Mouse (Mus musculus) heart, postnatal 0 days (tissue): ENCODE data around the gene Dcbld1.

Source experiments
- CTCF ChIP-seq: IDR thresholded peaks from 2 replicates; pipeline ENCODE4 v1.5.1; 2016; ENCODE audit warnings: antibody characterized with exemption, control low read depth, low read depth
- EP300 ChIP-seq: IDR thresholded peaks from 2 replicates; pipeline ENCODE4 v1.6.1; 2016; ENCODE audit warnings: antibody characterized with exemption, low read depth

DNA sequence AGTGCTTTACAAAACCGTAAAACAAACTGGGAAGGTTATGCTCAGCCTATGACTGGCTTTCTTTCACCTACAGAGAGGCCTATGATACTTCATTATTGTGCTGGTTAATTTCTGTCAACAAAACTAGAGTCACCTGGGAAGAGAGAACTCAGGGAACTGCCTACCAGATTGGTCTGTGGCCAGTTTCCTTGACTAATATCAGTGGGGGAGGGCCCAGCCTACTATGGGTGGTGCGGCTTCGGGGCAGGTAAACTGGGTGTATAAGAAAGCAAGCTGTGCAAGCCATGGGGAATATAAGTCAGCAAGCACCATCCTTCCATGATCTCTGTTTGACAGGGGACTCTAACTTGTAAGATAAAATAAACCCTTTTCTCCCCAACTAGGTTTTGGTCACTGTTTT, 47.2 kb downstream of the Dcbld1 start:
- TF ChIP-seq CTCF (no peak), EP300 (no peak)
